Mouse (Mus musculus): Measurements from ENCODE around the gene Gm10961.

Gm10961 gene

GRCm38 (mm10) chr3:107656888-107657287 is 25.8 kb downstream of the Gm10961 start:
- no peak for DNase-seq (ENCODE audit: low read depth, low spot score)

GRCm38 (mm10) chr3:107659000-107659399 is 27.9 kb downstream of the Gm10961 start:
- DNase-seq (ENCODE audit: low read depth, low spot score) = peak; percentile 4

- no peak for DNase-seq (ENCODE audit: low read depth, low spot score)
These were observed 33.5 kb downstream of the Gm10961 start for GRCm38 (mm10) chr3:107664641-107665040.

- no peak for DNase-seq (ENCODE audit: low read depth, low spot score)
These were observed 36.3 kb downstream of the Gm10961 start for GRCm38 (mm10) chr3:107667426-107667825.

GRCm38 (mm10) chr3:107668786-107669185 is 37.7 kb downstream of the Gm10961 start:
- DNase-seq (ENCODE audit: low read depth, low spot score) = no peak

- no peak for DNase-seq (ENCODE audit: low read depth, low spot score)
These were observed 39.4 kb downstream of the Gm10961 start for GRCm38 (mm10) chr3:107670500-107670899.

- DNase-seq (ENCODE audit: low read depth, low spot score) = no peak
These were observed 40.4 kb downstream of the Gm10961 start for GRCm38 (mm10) chr3:107671509-107671908.

GRCm38 (mm10) chr3:107680790-107681576 is 49.9 kb downstream of the Gm10961 start:
- no peak for DNase-seq (ENCODE audit: low read depth, low spot score)

Data from CD4-positive, CD25-positive, alpha-beta regulatory T cell, adult 2 months (primary cell).